In the genomic region with DNA sequence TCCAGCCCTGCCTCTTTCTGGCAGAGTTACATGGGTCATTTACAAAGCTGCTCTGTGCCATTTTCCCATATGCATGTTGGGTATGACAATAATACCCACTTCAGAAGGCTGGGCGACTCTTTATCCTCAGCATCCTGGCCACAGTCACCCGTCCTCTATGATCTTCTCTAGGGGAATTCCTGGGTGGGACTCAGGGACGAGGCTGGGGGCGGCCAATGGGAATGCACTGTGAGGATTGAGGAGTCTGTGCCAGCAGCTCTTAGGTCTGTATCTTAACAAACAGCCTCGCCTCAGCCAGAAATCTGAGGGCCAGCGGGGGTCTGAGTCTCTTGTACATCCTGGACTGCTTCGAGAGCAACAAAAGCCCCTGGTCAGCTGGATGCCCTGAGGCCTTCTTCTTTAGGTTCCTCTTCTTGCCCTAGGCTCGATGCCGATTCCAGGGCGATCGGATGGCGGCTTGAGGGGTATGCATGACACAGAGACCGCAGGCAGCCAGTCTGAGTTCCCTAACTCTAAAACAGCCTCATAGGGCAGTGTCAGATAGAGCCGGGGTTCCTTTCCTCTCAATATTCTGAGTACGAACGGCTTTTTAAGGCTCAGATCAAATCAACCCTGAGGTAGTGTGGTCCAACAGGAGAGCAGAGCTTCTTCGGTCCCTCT, we compare ENCODE assay signal across 8 mouse cellular contexts. TPM values are rescaled to one million over a fixed set of nuclear protein-coding genes. Genes with fewer than 3 reads are reported as not detected.
A peak's percentile ranks its signal among the peaks of the same experiment; 100 is the strongest.
DNase-seq lines count a peak whose midpoint lies in the region; ATAC-seq and TF ChIP-seq lines count a peak whose summit lies in the region.

No protein-coding gene starts in this region.

- 52% methylated on average over 17 of the region's 17 CpGs for WGBS in kidney, embryonic 16.5 days
- WGBS in hindbrain, embryonic 12.5 days: 39% methylated on average over 17 of the region's 17 CpGs
- WGBS in midbrain, embryonic 10.5 days: 40% methylated on average over 17 of the region's 17 CpGs

- peak overlapping the region; percentile 58 for H3K4me3 ChIP-seq in kidney, embryonic 16.5 days (ENCODE audit: low read length)
- H3K4me3 ChIP-seq in cortical plate, adult 2 months (ENCODE audit: insufficient read depth, low read length): peak overlapping the region; percentile 33
- H3K4me3 ChIP-seq in hindbrain, embryonic 12.5 days: peak overlapping the region; percentile 54
- H3K4me3 ChIP-seq in midbrain, embryonic 10.5 days: peak overlapping the region; percentile 75

- no peaks in the 10 kb centered on the region for H3K9me3 ChIP-seq in kidney, embryonic 16.5 days (ENCODE audit: low read length)
- H3K9me3 ChIP-seq in hindbrain, embryonic 12.5 days (replicated peaks): no peaks in the 10 kb centered on the region
- no peaks in the 10 kb centered on the region for H3K9me3 ChIP-seq in midbrain, embryonic 10.5 days (replicated peaks)

- peak overlapping the region; percentile 66 for H3K27ac ChIP-seq in kidney, embryonic 16.5 days (ENCODE audit: low read length)
- H3K27ac ChIP-seq in cortical plate, adult 2 months (ENCODE audit: insufficient read depth, low read length): peak overlapping the region; percentile 79; the same call in 1 of the 2 replicates
- peak overlapping the region; percentile 81 for H3K27ac ChIP-seq in hindbrain, embryonic 12.5 days
- H3K27ac ChIP-seq in midbrain, embryonic 10.5 days (replicated peaks): peak overlapping the region; percentile 86

- TF ChIP-seq POLR2A in cortical plate, adult 2 months (IDR thresholded peaks at IDR 0.05; ENCODE audit: extremely low read depth, insufficient read depth, low read length): no peak

- peaks cover 90% of the 10 kb centered on the region for H3K4me1 ChIP-seq in kidney, embryonic 16.5 days (ENCODE audit: insufficient read depth, low read length)
- peaks cover 9% of the 10 kb centered on the region for H3K4me1 ChIP-seq in cortical plate, adult 2 months (ENCODE audit: control insufficient read depth, insufficient read depth, low read length)
- H3K4me1 ChIP-seq in hindbrain, embryonic 12.5 days: peaks cover 84% of the 10 kb centered on the region
- peaks cover 84% of the 10 kb centered on the region for H3K4me1 ChIP-seq in midbrain, embryonic 10.5 days

- no peaks in the 10 kb centered on the region for H3K27me3 ChIP-seq in kidney, embryonic 16.5 days (ENCODE audit: insufficient read depth, low read length)
- no peaks in the 10 kb centered on the region for H3K27me3 ChIP-seq in hindbrain, embryonic 12.5 days
- H3K27me3 ChIP-seq in midbrain, embryonic 10.5 days (ENCODE audit: low read depth, poor library complexity, severe bottlenecking): peaks cover 6% of the 10 kb centered on the region; the same call in 1 of the 2 replicates

- no peak for DNase-seq in kidney, postnatal 10 days
- no peak for DNase-seq in midbrain, embryonic 10.5 days (ENCODE audit: low spot score)
- DNase-seq in adrenal gland, postnatal 14 days: no peak
- DNase-seq in urinary bladder, postnatal 14 days (ENCODE audit: low spot score): no peak
- DNase-seq in adrenal gland, adult 18-20 months (ENCODE audit: low spot score in 2 of 2): no peak

- peak overlapping the region; percentile 72 for H3K9ac ChIP-seq in kidney, embryonic 16.5 days (replicated peaks; ENCODE audit: low read length)
- H3K9ac ChIP-seq in hindbrain, embryonic 12.5 days: peak overlapping the region; percentile 79

- no peak for TF ChIP-seq CTCF in cortical plate, adult 2 months (IDR thresholded peaks at IDR 0.05; ENCODE audit: extremely low read depth, insufficient read depth, low read length)

- peaks cover 7% of the 10 kb centered on the region for H3K36me3 ChIP-seq in kidney, embryonic 16.5 days (ENCODE audit: insufficient read depth, low read length)
- peaks cover 14% of the 10 kb centered on the region for H3K36me3 ChIP-seq in hindbrain, embryonic 12.5 days
- H3K36me3 ChIP-seq in midbrain, embryonic 10.5 days: peaks cover 45% of the 10 kb centered on the region

- ATAC-seq in kidney, embryonic 16.5 days (ENCODE audit: low FRiP score, low TSS enrichment): no peak
- no peak for ATAC-seq in hindbrain, embryonic 12.5 days (ENCODE audit: low FRiP score)

- H3K4me2 ChIP-seq in kidney, embryonic 16.5 days (replicated peaks; ENCODE audit: low read depth, low read length): peak overlapping the region; percentile 99
- peak overlapping the region; percentile 100 for H3K4me2 ChIP-seq in hindbrain, embryonic 12.5 days (replicated peaks)

RNA-seq across cellular contexts. Expression of a gene that starts 8.2 kb away (rescaled TPM):
- 184 and 188 TPM in 2 replicates for polyA plus RNA-seq in kidney, embryonic 16.5 days (2015; fragmentation: Nextera tagmentation; extraction: Ambion mirVana)
- 51.0 and 52.9 TPM in 2 replicates for polyA plus RNA-seq in cortical plate, adult 2 months (2012; rRNA removed)
- polyA plus RNA-seq in hindbrain, embryonic 12.5 days (2016; fragmentation: Nextera tagmentation; extraction: Ambion mirVana): 167 and 169 TPM in 2 replicates
- 130 and 144 TPM in 2 replicates for polyA plus RNA-seq in midbrain, embryonic 10.5 days (2016; fragmentation: Nextera tagmentation; extraction: Ambion mirVana)
- total RNA-seq in adrenal gland, postnatal 14 days (2021): 83.2 and 110 TPM in 2 replicates
- 100 to 1,000 TPM in 1 of 2 experiments, 10 to 100 TPM in 1; 84.0 to 113 TPM for total RNA-seq in adrenal gland, adult 18-20 months (2021)

RNA-seq across cellular contexts. Expression of a gene that starts 23.0 kb away (rescaled TPM):
- 16.0 and 16.4 TPM in 2 replicates for polyA plus RNA-seq in kidney, embryonic 16.5 days (2015; fragmentation: Nextera tagmentation; extraction: Ambion mirVana)
- polyA plus RNA-seq in cortical plate, adult 2 months (2012; rRNA removed): 91.5 and 93.7 TPM in 2 replicates
- 39.0 and 41.9 TPM in 2 replicates for polyA plus RNA-seq in hindbrain, embryonic 12.5 days (2016; fragmentation: Nextera tagmentation; extraction: Ambion mirVana)
- 38.8 and 47.4 TPM in 2 replicates for polyA plus RNA-seq in midbrain, embryonic 10.5 days (2016; fragmentation: Nextera tagmentation; extraction: Ambion mirVana)
- 5.3 and 6.4 TPM in 2 replicates for total RNA-seq in adrenal gland, postnatal 14 days (2021)
- 1 to 10 TPM; 3.7 to 3.8 TPM for total RNA-seq in adrenal gland, adult 18-20 months (2021)

RNA-seq across cellular contexts. Expression of a gene that starts 23.9 kb away (rescaled TPM):
- 20.4 and 21.9 TPM in 2 replicates for polyA plus RNA-seq in kidney, embryonic 16.5 days (2015; fragmentation: Nextera tagmentation; extraction: Ambion mirVana)
- 137 and 148 TPM in 2 replicates for polyA plus RNA-seq in cortical plate, adult 2 months (2012; rRNA removed)
- 54.6 and 57.7 TPM in 2 replicates for polyA plus RNA-seq in hindbrain, embryonic 12.5 days (2016; fragmentation: Nextera tagmentation; extraction: Ambion mirVana)
- 27.7 and 37.3 TPM in 2 replicates for polyA plus RNA-seq in midbrain, embryonic 10.5 days (2016; fragmentation: Nextera tagmentation; extraction: Ambion mirVana)
- total RNA-seq in adrenal gland, postnatal 14 days (2021): 5.0 and 6.2 TPM in 2 replicates
- 1 to 10 TPM; 5.2 to 5.4 TPM for total RNA-seq in adrenal gland, adult 18-20 months (2021)

RNA-seq across cellular contexts. Expression of a gene that starts 31.9 kb away (rescaled TPM):
- polyA plus RNA-seq in kidney, embryonic 16.5 days (2015; fragmentation: Nextera tagmentation; extraction: Ambion mirVana): 15.5 and 16.2 TPM in 2 replicates
- polyA plus RNA-seq in cortical plate, adult 2 months (2012; rRNA removed): 21.0 and 22.3 TPM in 2 replicates
- polyA plus RNA-seq in hindbrain, embryonic 12.5 days (2016; fragmentation: Nextera tagmentation; extraction: Ambion mirVana): 10.0 and 11.4 TPM in 2 replicates
- polyA plus RNA-seq in midbrain, embryonic 10.5 days (2016; fragmentation: Nextera tagmentation; extraction: Ambion mirVana): 31.8 and 36.7 TPM in 2 replicates
- 8.6 and 9.6 TPM in 2 replicates for total RNA-seq in adrenal gland, postnatal 14 days (2021)
- total RNA-seq in adrenal gland, adult 18-20 months (2021): 1 to 10 TPM; 8.4 to 9.6 TPM

RNA-seq across cellular contexts. Expression of a gene that starts 38.9 kb away (rescaled TPM):
- 24.0 and 26.7 TPM in 2 replicates for polyA plus RNA-seq in kidney, embryonic 16.5 days (2015; fragmentation: Nextera tagmentation; extraction: Ambion mirVana)
- 119 and 135 TPM in 2 replicates for polyA plus RNA-seq in cortical plate, adult 2 months (2012; rRNA removed)
- 62.3 and 65.2 TPM in 2 replicates for polyA plus RNA-seq in hindbrain, embryonic 12.5 days (2016; fragmentation: Nextera tagmentation; extraction: Ambion mirVana)
- polyA plus RNA-seq in midbrain, embryonic 10.5 days (2016; fragmentation: Nextera tagmentation; extraction: Ambion mirVana): 25.4 and 41.8 TPM in 2 replicates
- 41.1 and 52.4 TPM in 2 replicates for total RNA-seq in adrenal gland, postnatal 14 days (2021)
- 10 to 100 TPM; 46.6 to 48.3 TPM for total RNA-seq in adrenal gland, adult 18-20 months (2021)
